Mouse (Mus musculus) layer of hippocampus, postnatal 36 days (tissue): Measurements from ENCODE around the gene N4bp1. TPM values are rescaled to one million over a fixed set of nuclear protein-coding genes. Genes with fewer than 3 reads are reported as not detected.

ENCODE experiments used
- DNase-seq, 2 experiments: peaks; one replicate each; pipeline ENCODE4 v3.0.0; 2022
- total RNA-seq, 2 experiments: library from RNA; stranded (reverse); gene quantifications; 2 replicates each; pipeline ENCODE4 v1.2.3; 2021

Gene N4bp1
- total RNA-seq, 2 experiments from 2014 or later: 38.5 to 40.9 TPM

- no peak for DNase-seq
Measured at GRCm38 (mm10) chr8:86894194-86894761, 9.2 kb upstream of the N4bp1 start.

DNA sequence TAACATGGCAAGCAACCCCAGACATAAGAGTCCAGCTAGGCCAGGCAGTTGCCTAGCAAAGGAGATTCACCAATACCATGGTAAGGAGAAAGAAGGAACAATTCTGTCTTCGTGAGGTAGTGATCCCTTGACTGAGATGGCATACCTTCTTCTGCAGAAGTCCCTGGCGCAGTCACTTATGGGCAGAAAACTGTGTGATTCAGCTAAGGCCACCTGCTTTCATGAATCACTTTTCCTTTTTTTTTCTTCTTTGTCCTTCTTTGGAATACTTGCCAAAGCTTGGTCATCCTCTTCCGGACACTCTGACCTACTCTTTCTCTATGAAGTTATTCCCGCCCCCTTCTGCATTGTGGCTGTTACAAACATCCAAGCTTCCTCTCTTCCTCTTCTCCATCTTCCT is 8.5 kb upstream of the N4bp1 start:
- no peak for DNase-seq

GRCm38 (mm10) chr8:86891533-86891932 is 6.5 kb upstream of the N4bp1 start:
- no peak for DNase-seq

GRCm38 (mm10) chr8:86888058-86888939 is 3.2 kb upstream of the N4bp1 start:
- no peak for DNase-seq

DNA sequence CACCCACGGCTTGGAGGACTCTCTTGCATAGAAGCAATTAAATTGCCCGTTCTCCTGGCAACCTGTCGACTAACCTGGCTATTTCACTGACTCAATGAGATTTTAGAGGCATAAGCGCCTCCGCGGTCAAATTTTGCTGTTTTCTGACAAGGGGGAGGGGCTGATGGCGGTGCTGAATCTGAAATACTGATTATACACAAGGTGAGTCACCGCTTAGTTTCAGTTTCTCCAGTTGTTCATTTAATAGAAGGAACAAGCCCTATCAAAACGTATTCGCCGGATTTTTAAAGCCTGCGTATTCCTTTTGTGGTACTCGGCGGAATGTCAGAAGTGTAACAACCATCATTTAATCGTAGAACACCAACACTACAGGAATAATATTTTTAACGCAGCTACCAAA is 991 bp downstream of the N4bp1 start:
- no peak for DNase-seq

GRCm38 (mm10) chr8:86882568-86883478 is 2.2 kb downstream of the N4bp1 start:
- DNase-seq: no peak

- DNase-seq: no peak
Measured at GRCm38 (mm10) chr8:86881951-86882350, 3.1 kb downstream of the N4bp1 start.

DNA sequence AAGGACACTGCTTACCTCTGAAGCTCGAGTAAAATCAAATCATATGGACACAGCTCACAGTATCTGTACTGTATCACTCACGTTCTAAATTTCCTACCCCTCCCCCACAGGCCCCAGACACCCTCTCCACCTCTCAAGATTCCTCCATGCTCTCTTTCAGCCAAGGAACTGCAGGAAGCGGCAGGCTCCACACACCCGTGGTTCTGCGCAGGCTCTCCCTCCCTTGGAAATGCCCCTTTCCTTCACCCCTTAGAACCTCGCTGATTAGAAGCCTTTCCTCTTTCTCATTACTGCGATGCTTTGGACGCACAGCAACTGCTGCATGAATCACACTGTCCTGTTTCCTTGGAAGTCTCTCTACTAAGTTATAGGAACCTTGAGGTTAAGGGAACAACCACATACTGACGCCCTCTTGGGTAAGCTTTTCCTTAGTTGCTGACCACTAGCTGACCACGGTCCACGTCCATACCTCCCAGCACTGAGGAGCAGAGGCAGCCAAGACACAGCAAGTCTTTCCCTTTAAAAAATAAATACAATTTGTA is 3.9 kb downstream of the N4bp1 start:
- no peak for DNase-seq

DNA sequence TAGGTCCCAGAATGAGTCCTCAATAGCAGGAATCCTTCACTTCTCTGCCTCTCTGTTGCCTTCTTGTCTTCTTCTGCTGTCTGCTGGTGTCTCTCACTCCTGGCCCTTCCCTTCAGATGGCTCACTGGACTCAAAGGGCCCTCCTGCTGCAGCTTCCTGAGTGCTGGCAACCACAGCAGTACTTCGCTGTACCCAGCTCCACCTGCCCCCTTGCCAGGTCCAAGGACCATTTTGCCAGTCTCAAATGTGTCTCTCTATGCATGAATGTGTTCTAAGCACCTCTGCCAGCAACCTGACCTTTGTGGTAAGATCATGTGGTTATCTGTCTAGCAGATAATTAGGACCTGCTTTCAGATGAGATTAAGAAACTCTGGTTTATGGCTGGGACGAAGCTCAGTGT is 8.2 kb downstream of the N4bp1 start:
- no peak for DNase-seq

GRCm38 (mm10) chr8:86874055-86874454 is 11.0 kb downstream of the N4bp1 start:
- DNase-seq: no peak

GRCm38 (mm10) chr8:86873151-86873550 is 11.9 kb downstream of the N4bp1 start:
- no peak for DNase-seq

DNA sequence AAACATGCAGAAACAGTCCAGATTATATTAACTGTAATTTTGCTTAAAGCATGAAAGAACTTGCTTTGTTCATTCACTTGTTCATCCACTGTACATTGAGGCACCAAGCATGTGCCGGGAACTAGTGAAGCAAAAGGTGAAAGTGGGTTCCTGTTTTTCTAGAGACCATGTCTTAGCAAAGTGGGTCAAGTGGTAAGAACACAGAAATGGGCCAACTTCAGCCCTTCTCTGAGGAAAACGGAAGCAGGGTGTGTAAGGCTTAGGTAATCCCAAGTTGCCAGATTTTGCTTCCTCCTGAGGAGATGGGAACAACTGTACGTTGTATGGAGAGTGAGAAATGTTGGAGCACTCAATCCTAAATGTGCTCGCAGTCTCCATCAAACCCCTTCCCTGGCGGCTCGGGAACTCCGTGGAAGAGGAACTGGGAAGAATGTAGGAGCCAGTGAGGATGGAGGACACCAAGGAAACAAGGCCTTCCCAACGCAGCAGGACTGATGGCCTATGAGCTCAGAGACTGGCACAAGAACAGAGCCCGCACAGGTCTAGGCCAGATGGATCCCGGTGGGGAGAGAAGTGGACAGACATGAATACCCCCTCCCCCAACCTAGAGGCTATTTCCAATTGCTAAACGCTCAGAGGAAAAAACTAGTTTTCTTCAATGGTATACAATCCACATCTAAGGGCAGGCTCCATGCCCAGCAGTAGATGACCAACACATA is 12.8 kb downstream of the N4bp1 start:
- DNase-seq: no peak

GRCm38 (mm10) chr8:86871421-86871820 is 13.6 kb downstream of the N4bp1 start:
- DNase-seq: no peak

DNA sequence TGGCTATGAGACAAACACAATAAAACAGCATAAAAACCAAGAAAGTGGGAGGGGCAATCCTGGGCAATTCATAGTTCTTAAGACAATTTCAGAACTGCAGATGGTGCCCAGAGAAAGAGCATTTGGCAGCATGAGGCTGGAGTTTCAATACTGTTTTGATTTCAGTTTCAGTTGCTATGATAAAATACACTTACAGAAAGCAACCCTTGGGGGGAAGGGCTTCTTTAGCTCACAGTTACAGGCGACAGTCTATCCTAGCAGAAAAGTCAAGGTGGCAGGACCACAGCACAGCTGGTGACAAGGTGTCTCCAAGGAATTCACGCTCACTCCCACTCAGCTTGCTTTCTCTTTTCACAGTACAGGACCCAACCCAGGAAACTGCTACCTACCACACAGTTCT is 14.3 kb downstream of the N4bp1 start:
- DNase-seq: no peak

DNA sequence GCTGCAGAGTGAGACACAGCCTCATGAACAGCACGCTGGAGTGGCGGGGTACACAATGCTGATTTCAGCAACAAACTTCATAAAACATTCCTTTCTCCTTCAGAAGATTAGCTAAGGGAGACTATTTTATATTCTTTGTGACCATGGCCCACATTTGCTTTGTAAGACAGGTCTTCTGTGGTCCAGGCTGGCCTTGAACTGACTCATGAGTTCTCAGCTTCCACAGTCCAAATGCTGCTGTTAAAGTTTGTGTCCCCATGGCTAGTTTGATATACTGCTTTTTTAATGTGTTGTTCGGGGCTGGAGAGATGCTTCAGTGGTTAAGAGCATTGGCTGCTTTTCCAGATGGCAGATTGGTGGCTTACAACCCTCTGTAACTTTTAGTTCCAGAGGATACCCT is 17.0 kb downstream of the N4bp1 start:
- DNase-seq: no peak

DNA sequence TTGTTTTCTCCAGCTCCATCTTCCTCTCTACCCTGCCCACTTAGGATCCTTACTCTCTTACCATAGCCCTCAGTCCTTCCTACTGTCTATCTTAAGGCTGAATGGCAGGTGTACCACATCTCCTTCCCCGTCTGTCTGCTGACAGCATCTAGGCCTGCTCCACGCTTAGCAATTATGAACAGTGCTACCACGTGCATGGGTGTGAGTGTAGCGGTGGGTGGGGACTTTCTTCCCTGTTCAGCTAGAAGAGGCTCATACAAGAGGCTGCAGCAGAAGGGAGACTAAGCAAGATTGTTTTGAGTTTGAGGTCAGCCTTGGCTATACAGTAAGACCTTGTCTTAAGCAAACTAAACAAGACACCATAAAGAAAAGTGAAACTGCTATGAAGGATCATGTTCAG is 20.3 kb downstream of the N4bp1 start:
- DNase-seq: no peak

DNA sequence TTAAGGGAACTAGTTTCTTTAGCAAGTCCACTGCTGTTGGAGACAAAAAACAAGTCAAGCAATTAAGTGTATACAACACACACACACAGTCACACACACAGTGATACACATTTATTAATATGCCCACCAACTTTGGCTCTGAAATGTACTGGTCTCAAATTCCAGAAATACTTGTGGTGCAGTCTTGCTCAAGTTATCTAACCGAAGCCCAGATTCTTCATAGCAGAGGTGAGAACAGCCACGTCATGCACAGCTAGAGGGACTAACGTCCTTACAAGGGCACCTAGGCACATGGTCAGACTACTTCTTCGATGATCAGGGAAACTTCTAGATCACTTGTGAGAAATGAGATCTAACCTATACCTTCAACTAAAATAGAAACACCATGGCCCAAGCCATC is 22.2 kb downstream of the N4bp1 start:
- no peak for DNase-seq

GRCm38 (mm10) chr8:86862155-86862816 is 22.8 kb downstream of the N4bp1 start:
- DNase-seq: no peak

- no peak for DNase-seq
Measured at GRCm38 (mm10) chr8:86861516-86861915, 23.5 kb downstream of the N4bp1 start.

DNA sequence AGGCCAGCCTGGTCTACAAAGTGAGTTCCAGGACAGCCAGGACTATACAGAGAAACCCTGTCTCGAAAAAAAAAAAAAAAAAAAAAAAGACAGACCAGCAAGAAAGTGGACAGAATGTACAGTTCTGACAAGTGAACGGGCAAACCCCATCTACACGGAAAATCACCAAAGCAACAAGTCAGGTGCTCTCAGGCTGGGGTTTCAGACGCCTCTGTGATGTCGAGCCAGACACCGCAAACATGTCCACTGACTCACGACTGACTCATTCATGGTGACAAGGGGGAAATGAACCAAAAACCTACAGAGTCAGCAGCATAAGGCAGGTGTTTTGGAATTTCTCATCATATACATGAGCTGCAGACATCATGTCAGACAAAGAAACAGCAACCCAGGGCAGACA is 28.8 kb downstream of the N4bp1 start:
- DNase-seq: no peak

DNA sequence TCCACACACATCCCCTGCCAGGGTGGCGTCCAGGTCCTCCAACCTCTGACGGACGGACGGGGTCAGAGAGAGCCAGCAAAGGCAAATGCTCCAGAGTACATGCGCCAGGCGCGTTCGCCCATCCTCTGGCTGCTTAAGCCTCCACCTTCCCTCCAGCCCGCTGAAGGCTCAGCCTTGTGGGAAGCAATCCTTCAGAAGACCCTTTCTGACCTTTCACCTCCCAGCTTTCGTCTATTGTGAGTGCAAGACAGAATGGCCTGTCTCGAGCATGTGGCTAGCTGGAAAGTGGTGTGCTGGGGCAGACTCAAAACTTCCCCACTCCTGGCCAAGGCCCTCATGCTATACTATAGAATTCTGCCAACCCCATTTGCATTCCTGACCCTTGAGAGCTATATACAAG is 30.4 kb downstream of the N4bp1 start:
- DNase-seq: no peak

GRCm38 (mm10) chr8:86853989-86854373 is 31.1 kb downstream of the N4bp1 start:
- DNase-seq: no peak
